Mouse (Mus musculus): ENCODE measurements around the gene Mrps10. TPM values are rescaled to one million over a fixed set of nuclear protein-coding genes. Genes with fewer than 3 reads are reported as not detected.

The Mrps10 gene
- polyA plus RNA-seq, 1 experiment = 18.8 TPM

DNA sequence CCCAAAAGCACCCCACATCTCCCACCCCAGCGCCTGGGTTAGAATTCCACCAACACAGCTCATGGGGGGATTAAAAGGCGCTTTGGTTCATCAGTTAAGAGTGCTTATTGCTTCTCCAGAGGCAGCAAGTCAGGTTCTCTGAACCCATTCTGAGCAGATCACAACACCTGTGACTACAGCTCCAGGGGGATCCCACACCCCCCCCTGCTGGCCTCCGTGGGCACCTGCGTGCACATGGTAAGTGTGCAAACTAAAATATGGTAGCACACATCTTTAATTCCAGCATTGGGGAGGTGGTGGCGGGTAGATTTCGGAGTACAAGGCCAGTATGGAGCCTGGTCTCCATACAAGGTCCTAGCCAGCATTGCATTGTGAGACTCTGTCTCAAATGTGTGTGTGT is 58.6 kb downstream of the Mrps10 start:
- TF ChIP-seq POLR2A (IDR thresholded peaks at IDR 0.05; ENCODE audit: borderline replicate concordance, extremely low read depth, low read depth, low read length) (no peak), CTCF (IDR thresholded peaks at IDR 0.05; ENCODE audit: insufficient read depth, low read length) (no peak)
- H3K4me1 ChIP-seq (ENCODE audit: control insufficient read depth, insufficient read depth, low read length) = no peaks in the 10 kb centered on the region
- H3K4me3 ChIP-seq (replicated peaks; ENCODE audit: extremely low read depth, low read depth, low read length) = no peak overlapping the region
- 77% methylated on average over 6 of the region's 6 CpGs for WGBS
- no peak for DNase-seq

DNA sequence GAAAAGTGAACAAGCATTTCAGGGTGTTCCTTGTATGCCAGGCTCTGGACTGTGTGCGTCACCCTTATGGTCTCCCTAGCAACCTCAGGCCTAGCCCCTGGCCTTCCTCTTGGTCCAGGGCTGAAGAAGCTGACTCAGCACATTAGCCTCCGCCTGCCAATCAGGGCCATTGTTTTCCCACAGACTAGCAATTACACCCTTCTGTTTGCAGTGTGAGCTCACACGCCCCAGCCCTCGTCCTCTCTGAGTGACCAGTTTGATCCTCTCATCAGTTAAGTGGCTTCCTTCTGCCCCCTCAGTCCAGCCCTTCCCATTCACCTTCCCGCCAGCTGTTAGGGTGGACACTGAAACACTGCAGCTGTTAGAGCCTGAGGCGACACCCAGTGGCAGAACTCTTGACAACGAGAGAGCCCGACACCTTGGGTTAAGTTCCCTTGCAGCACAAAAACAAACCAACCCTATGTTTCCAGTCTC is 60.2 kb downstream of the Mrps10 start:
- TF ChIP-seq POLR2A (IDR thresholded peaks at IDR 0.05; ENCODE audit: borderline replicate concordance, extremely low read depth, low read depth, low read length) (no peak), CTCF (IDR thresholded peaks at IDR 0.05; ENCODE audit: insufficient read depth, low read length) (peak; percentile 59; the same call in 1 of the 2 replicates)
- WGBS = 10% methylated on average over 8 of the region's 8 CpGs
- H3K4me1 ChIP-seq (ENCODE audit: control insufficient read depth, insufficient read depth, low read length) = no peaks in the 10 kb centered on the region
- no peak overlapping the region for H3K4me3 ChIP-seq (replicated peaks; ENCODE audit: extremely low read depth, low read depth, low read length)
- peak; percentile 57 for DNase-seq

GRCm38 (mm10) chr17:47430815-47431214 is 62.1 kb downstream of the Mrps10 start:
- Histone ChIP-seq H3K4me3 (replicated peaks; ENCODE audit: extremely low read depth, low read depth, low read length) (no peak overlapping the region), H3K4me1 (ENCODE audit: control insufficient read depth, insufficient read depth, low read length) (no peaks in the 10 kb centered on the region)
- DNase-seq = no peak
- TF ChIP-seq CTCF (IDR thresholded peaks at IDR 0.05; ENCODE audit: insufficient read depth, low read length) = no peak
- no peak for TF ChIP-seq POLR2A (IDR thresholded peaks at IDR 0.05; ENCODE audit: borderline replicate concordance, extremely low read depth, low read depth, low read length)
- WGBS = 68% methylated on average over 5 of the region's 5 CpGs

Other genes starting within 250 kb of the Mrps10 start
- gene Guca1b, start 16.5 kb downstream of the Mrps10 start, polyA plus RNA-seq (2012; rRNA removed) = 1.0 and 1.3 TPM in 2 replicates
- 1.1 and 2.9 TPM in 2 replicates for gene Guca1a, start 31.7 kb downstream of the Mrps10 start, polyA plus RNA-seq (2012; rRNA removed)
- gene AI661453, start 67.7 kb downstream of the Mrps10 start, polyA plus RNA-seq (2012; rRNA removed) = 9.2 and 13.0 TPM in 2 replicates
- gene 1700001C19Rik, start 68.5 kb downstream of the Mrps10 start, polyA plus RNA-seq (2012; rRNA removed) = 0.14 and 0.20 TPM in 2 replicates
- 25.7 and 32.2 TPM in 2 replicates for gene Taf8, start 133.4 kb downstream of the Mrps10 start, polyA plus RNA-seq (2012; rRNA removed)
- 202 and 229 TPM in 2 replicates for gene Ccnd3, start 136.2 kb downstream of the Mrps10 start, polyA plus RNA-seq (2012; rRNA removed)
- gene Bysl, start 242.6 kb downstream of the Mrps10 start, polyA plus RNA-seq (2012; rRNA removed) = 7.4 and 9.8 TPM in 2 replicates
- 20.0 and 27.3 TPM in 2 replicates for gene Med20, start 242.7 kb downstream of the Mrps10 start, polyA plus RNA-seq (2012; rRNA removed)
- 0.45 and 0.52 TPM in 2 replicates for gene Gm20517, start 242.7 kb downstream of the Mrps10 start, polyA plus RNA-seq (2012; rRNA removed)